Mouse (Mus musculus): ENCODE results near the gene Csta1. TPM values are rescaled to one million over a fixed set of nuclear protein-coding genes. Genes with fewer than 3 reads are reported as not detected.

Csta1 gene
- polyA plus RNA-seq, 1 experiment = not detected

DNA sequence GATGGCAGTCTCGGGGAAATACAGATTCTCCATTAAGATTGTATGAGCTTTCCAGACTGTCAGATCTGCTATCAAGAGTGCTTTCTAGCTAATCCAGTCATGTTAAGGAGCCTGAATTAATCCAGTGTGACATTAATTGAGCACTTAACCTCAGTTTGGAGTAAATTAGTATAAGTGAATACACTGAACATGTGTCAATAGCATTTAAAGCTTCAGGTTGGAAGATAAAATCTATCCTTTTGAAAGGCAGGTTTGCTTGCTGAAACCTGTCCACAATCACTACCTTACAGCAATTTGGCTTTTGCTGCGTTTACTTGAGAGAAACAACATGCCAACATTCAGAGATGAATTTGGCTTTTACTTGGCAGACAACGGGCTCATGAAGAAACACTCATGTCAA lies 37.0 kb downstream of the Csta1 start:
- TF ChIP-seq POLR2A (IDR thresholded peaks at IDR 0.05; ENCODE audit: borderline replicate concordance, low read depth, low read length) (no peak), CTCF (IDR thresholded peaks at IDR 0.05; ENCODE audit: low read depth, low read length) (no peak)
- no peaks in the 10 kb centered on the region for H3K4me1 ChIP-seq (ENCODE audit: control insufficient read depth, insufficient read depth, low read length)
- no peak overlapping the region for H3K27ac ChIP-seq (ENCODE audit: insufficient read depth, low read depth, low read length)
- no peak overlapping the region for H3K4me3 ChIP-seq (ENCODE audit: insufficient read depth, low read length)

DNA sequence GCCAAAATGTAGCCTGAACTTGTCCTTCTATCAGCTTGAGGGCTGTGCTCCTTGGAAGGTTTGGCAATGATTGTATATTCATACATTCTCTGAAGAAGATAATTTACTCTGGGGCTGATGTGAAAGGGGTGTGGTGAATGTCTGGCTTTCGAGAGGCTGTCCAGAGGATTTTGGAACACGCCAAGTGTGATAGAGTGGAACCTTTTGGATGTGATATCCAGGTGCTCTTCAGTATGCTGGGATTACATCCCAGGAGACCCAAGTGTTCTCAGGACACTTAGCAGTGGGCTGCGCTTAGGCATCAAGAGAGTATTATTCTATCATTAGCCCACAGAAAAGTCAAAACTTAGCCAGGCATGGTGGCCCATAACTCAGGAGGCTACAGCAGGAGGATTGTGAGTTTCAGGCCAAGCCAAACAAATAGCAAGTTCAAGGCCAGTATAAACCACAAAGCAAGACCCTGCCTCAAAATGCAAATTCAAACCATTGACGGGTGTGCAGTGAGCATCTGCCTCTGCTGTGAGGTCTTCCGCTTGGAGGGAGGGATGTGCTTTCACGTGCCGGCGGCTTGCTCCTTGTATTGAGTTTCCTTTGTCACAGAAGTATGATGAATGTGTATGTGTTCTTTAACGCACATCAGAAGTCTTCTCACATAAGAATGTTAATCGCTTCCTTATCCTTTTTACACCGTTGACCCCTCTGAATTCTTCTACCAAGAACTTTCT lies 40.1 kb downstream of the Csta1 start:
- Histone ChIP-seq H3K4me1 (ENCODE audit: control insufficient read depth, insufficient read depth, low read length) (peaks cover 4% of the 10 kb centered on the region), H3K27ac (ENCODE audit: insufficient read depth, low read depth, low read length) (no peak overlapping the region), H3K4me3 (ENCODE audit: insufficient read depth, low read length) (no peak overlapping the region)
- TF ChIP-seq CTCF (IDR thresholded peaks at IDR 0.05; ENCODE audit: low read depth, low read length) = no peak
- no peak for TF ChIP-seq POLR2A (IDR thresholded peaks at IDR 0.05; ENCODE audit: borderline replicate concordance, low read depth, low read length)

DNA sequence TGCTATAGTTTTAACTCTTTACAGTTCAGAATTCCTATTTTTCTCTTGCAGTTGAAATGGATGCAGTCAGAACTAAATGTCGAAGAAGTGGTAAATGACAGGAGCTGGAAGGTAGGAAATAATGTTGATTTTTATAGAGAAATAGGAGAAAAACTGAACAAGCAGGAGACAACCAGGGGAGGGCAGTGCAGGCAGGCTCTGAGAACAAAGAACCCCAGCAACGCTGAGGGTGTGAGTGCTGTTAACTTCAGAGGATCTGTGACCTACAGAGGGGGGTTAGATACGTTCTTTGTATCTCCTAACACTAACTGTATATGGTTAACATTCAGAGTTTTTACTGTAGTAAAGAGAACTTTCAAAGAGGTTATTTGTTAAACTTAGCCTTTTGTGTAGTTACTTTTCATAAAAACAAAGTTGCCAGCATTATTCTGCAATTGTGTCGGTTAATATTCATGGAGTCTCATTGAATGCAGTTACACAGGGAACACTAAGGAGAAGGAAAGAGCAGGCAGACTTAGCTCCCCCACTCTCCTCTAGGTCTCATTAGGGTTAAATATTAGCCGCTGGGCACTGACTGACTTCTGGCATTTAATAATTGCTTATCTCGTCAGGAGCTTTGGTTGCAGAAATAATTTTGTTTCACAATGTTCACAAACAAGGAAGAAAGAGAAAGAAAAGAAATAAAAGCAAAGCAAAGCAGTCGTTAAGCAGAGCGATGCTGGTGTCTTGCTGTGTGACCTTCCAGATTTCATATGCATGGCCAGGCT lies 41.0 kb downstream of the Csta1 start:
- H3K4me3 ChIP-seq (ENCODE audit: insufficient read depth, low read length) = no peak overlapping the region

DNA sequence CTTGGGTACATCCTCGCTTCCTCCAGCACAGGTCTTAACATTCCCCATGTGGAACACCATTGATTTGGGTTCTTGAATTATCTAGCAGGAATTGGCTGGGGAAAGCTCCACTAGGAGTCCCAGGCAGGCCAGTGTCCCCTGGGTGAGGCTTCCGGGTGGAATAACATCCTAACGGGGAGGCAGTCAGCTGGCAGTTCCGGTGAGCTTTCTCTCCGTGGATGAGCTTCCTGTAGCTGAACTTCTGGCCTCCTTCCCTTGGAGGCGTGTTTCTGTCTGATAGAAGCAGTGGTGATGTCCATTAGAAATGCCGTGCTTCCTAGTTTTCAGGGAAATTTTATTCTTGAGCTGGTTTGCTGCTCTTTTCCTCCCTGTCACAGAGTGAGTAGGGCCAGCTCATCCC lies 42.0 kb downstream of the Csta1 start:
- peaks cover 4% of the 10 kb centered on the region for H3K4me1 ChIP-seq (ENCODE audit: control insufficient read depth, insufficient read depth, low read length)
- no peak overlapping the region for H3K27ac ChIP-seq (ENCODE audit: insufficient read depth, low read depth, low read length)
- no peak overlapping the region for H3K4me3 ChIP-seq (ENCODE audit: insufficient read depth, low read length)
- no peak for TF ChIP-seq CTCF (IDR thresholded peaks at IDR 0.05; ENCODE audit: low read depth, low read length)
- TF ChIP-seq POLR2A (IDR thresholded peaks at IDR 0.05; ENCODE audit: borderline replicate concordance, low read depth, low read length) = no peak

More for the DNA sequence above, 41.0 kb downstream of the Csta1 start:
- TF ChIP-seq CTCF (IDR thresholded peaks at IDR 0.05; ENCODE audit: low read depth, low read length) (no peak), POLR2A (IDR thresholded peaks at IDR 0.05; ENCODE audit: borderline replicate concordance, low read depth, low read length) (no peak)
- H3K4me1 ChIP-seq (ENCODE audit: control insufficient read depth, insufficient read depth, low read length) = peaks cover 4% of the 10 kb centered on the region
- H3K27ac ChIP-seq (ENCODE audit: insufficient read depth, low read depth, low read length) = no peak overlapping the region

DNA sequence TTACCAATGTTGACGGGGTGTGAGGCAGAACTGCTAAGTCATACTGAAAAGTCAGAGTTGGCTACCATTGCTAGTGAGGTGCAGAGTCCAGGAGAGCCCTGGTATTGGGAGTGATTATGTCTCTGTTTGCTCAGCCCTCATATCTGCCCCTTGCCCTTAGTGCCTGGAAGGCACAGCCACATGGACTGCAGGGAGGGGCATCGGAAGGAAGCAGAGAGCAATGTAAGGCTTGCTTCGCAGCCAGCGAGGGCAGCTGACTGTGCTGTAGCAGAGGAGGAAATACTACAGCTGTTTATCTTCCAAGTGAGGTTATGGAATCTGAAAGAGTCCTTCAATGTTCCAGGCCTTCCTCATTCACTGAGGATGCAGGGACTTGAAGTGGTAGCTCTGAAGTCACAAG lies 43.2 kb downstream of the Csta1 start:
- H3K27ac ChIP-seq (ENCODE audit: insufficient read depth, low read depth, low read length) = peak overlapping the region; percentile 23; the same call in 1 of the 2 replicates

DNA sequence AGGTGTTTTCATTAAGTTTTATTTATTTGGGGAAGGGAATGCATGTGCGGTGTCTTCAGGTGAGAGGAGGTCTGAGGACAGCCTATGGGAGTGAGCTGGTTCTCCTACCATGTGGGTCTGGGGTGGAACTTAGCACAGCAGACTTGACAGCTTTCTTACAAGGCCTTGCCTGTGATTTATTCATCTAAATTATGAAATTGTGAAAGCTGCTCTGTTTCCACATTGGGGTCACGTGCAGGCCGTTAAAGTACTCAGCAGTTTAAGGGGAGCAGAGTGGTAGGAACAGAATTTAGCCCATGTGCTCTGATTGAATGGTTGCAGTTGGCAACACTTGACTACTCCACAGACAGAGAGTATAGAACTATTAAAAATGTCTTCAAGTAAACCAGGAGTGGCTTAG lies 51.1 kb downstream of the Csta1 start:
- Histone ChIP-seq H3K27ac (ENCODE audit: insufficient read depth, low read depth, low read length) (no peak overlapping the region), H3K4me1 (ENCODE audit: control insufficient read depth, insufficient read depth, low read length) (no peaks in the 10 kb centered on the region), H3K4me3 (ENCODE audit: insufficient read depth, low read length) (no peak overlapping the region)
- TF ChIP-seq CTCF (IDR thresholded peaks at IDR 0.05; ENCODE audit: low read depth, low read length) = no peak
- no peak for TF ChIP-seq POLR2A (IDR thresholded peaks at IDR 0.05; ENCODE audit: borderline replicate concordance, low read depth, low read length)

More for the DNA sequence above, 43.2 kb downstream of the Csta1 start:
- peaks cover 4% of the 10 kb centered on the region for H3K4me1 ChIP-seq (ENCODE audit: control insufficient read depth, insufficient read depth, low read length)
- TF ChIP-seq CTCF (IDR thresholded peaks at IDR 0.05; ENCODE audit: low read depth, low read length) (no peak), POLR2A (IDR thresholded peaks at IDR 0.05; ENCODE audit: borderline replicate concordance, low read depth, low read length) (no peak)
- H3K4me3 ChIP-seq (ENCODE audit: insufficient read depth, low read length) = no peak overlapping the region

DNA sequence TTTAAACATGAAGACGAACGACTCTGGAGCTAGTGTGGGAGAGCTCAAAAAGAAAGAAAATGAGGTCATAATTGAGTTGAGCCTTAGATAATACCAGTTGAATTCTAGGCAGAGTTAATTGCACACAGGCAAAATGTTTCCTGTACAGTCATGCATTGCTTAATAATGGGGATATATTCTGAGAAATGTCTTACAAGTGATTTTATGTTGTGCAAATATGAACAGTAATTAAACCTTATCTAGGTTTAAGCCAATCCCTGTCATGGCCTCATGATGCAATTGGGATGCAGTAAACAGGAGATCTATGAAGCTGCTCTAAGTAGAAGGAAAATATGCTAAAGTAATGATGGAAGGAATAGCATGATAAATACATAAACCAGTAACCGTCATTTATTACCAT lies 56.3 kb downstream of the Csta1 start:
- Histone ChIP-seq H3K4me1 (ENCODE audit: control insufficient read depth, insufficient read depth, low read length) (peaks cover 8% of the 10 kb centered on the region), H3K27ac (ENCODE audit: insufficient read depth, low read depth, low read length) (no peak overlapping the region), H3K4me3 (ENCODE audit: insufficient read depth, low read length) (no peak overlapping the region)
- TF ChIP-seq POLR2A (IDR thresholded peaks at IDR 0.05; ENCODE audit: borderline replicate concordance, low read depth, low read length) = no peak
- TF ChIP-seq CTCF (IDR thresholded peaks at IDR 0.05; ENCODE audit: low read depth, low read length) = no peak

DNA sequence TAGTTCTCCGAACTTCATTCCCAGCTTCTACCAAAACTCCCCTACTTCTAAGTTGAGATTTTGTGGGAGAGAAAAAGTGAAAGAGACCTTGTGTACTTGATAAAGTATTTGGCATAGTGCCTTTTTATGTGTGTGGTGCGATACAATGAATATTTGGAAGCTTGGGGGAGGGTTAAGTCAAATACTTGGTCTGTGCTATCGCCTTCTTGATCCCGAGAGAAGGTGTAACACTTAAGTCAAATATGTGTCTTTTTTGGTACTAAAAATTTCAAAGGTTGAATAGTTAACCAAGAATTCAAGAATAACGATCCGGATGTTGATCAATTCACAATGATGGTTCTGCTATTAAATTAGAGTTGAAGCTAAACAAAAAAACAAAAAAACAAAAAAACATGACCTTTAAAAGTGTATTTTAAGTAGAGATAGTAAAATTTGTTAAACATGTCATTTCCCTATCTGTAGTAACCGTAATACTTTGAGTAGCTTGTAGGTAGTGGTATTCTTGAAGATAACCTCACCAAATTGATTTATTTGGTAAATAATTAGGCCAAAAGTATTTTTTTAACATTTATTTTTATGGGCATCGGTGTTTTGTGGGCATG lies 58.5 kb downstream of the Csta1 start:
- H3K4me1 ChIP-seq (ENCODE audit: control insufficient read depth, insufficient read depth, low read length) = peaks cover 28% of the 10 kb centered on the region
- TF ChIP-seq POLR2A (IDR thresholded peaks at IDR 0.05; ENCODE audit: borderline replicate concordance, low read depth, low read length) = no peak
- no peak for TF ChIP-seq CTCF (IDR thresholded peaks at IDR 0.05; ENCODE audit: low read depth, low read length)
- H3K4me3 ChIP-seq (ENCODE audit: insufficient read depth, low read length) = peak overlapping the region; percentile 85
- peak overlapping the region; percentile 49 for H3K27ac ChIP-seq (ENCODE audit: insufficient read depth, low read depth, low read length)

DNA sequence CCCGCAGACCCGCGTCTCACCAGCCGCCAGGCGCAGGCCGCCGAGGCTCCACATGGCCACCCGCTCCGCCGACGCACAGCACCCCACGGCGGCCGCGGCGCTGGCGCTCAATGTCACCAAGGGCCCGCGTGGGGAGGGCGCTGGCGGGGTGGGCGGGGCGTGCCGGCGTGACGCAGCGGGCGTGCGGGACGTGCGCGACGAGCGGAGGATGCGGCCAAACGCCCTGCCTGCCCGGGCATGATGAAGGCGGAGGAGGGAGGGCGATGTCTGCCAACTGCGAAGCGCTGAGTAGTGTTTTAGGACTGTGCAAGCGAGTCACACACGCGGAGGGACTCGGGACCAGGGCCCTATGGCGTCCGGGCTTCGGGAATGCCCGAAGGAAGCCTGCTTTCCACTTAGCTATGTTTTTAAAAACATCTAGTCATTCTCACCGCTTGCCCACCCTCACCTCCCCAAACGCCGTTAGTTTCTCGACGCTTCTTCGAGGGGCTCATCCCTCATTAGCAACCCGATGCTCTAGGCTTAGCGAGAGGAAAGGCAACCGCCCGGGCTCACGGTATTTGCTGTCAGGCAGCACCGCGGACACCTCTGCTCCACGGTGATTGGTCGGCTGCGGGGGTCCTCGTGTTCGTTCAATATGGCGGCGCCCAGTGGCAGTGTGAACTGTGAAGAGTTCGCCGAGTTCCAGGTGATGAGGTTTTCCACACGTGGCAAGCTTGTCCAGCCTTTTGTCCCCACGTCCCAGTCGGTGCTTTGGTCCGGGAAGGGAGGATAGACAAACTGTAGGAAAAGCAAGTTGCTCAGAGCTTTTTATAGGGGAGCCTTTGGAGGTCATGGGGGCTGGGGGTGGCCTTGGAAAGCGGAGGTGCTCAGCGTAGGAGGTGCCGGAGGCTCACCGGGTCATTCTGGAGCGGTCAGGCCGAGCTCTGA lies 59.3 kb downstream of the Csta1 start, which contains the start of the genes Fam162a and Ccdc58:
TSS of gene Fam162a (minus strand) at position 145 of the 930 bp plus-strand sequence.
TSS of gene Ccdc58 (plus strand) at position 236 of the 930 bp plus-strand sequence.
- peak within 1 kb of the TSS; percentile 92 for H3K27ac ChIP-seq (ENCODE audit: insufficient read depth, low read depth, low read length)
- peak within 1 kb of the TSS; percentile 85 for H3K4me3 ChIP-seq (ENCODE audit: insufficient read depth, low read length)
- H3K4me1 ChIP-seq (ENCODE audit: control insufficient read depth, insufficient read depth, low read length) = peaks cover 34% of the 10 kb centered on the region
- no peak for TF ChIP-seq CTCF (IDR thresholded peaks at IDR 0.05; ENCODE audit: low read depth, low read length)
- no peak for TF ChIP-seq POLR2A (IDR thresholded peaks at IDR 0.05; ENCODE audit: borderline replicate concordance, low read depth, low read length)
